Mouse (Mus musculus) myocyte (in vitro differentiated cells): ENCODE measurements around the gene Pnmt. TPM values are rescaled to one million over a fixed set of nuclear protein-coding genes. Genes with fewer than 3 reads are reported as not detected.

Experiments used
- H3K27me3 ChIP-seq: one replicate; pipeline ENCODE4 v1.6.1; 2011; ENCODE audit not compliant: control insufficient read depth, insufficient read depth, insufficient read length
- H3K36me3 ChIP-seq: one replicate; pipeline ENCODE4 v1.6.1; 2011; ENCODE audit not compliant: control insufficient read depth, insufficient read depth
- H3K4me2 ChIP-seq: one replicate; pipeline ENCODE4 v1.6.1; 2011; ENCODE audit warnings: low read depth, control low read depth
- H3K4me3 ChIP-seq: one replicate; pipeline ENCODE4 v1.5.1; 2011; ENCODE audit warnings: mild to moderate bottlenecking, control low read depth, moderate library complexity
- H3K79me2 ChIP-seq: one replicate; pipeline ENCODE4 v1.6.1; 2011; ENCODE audit not compliant: control insufficient read depth, insufficient read depth
- H3ac ChIP-seq: one replicate; pipeline ENCODE4 v1.6.1; 2011; ENCODE audit not compliant: control insufficient read depth, insufficient read length
- CEBPB ChIP-seq: IDR thresholded peaks from 2 replicates; pipeline ENCODE4 v1.6.1; 2011; ENCODE audit warnings: mild to moderate bottlenecking, moderate library complexity; ENCODE audit not compliant: poor library complexity, insufficient read depth, severe bottlenecking
- E2F4 ChIP-seq: IDR thresholded peaks from one replicate; pipeline ENCODE4 v1.6.1; 2011; ENCODE audit warnings: mild to moderate bottlenecking, control low read depth, moderate library complexity; ENCODE audit not compliant: insufficient read depth
- MAX ChIP-seq: IDR thresholded peaks from one replicate; pipeline ENCODE4 v1.6.1; 2011; ENCODE audit warnings: low read depth, mild to moderate bottlenecking, control low read depth
- MYOD1 ChIP-seq, 3 experiments: IDR thresholded peaks; one replicate each; pipeline ENCODE4 v1.6.1; 2011; ENCODE audit warnings: control low read depth in 2 of 3, low read depth in 2 of 3, mild to moderate bottlenecking in 2 of 3, moderate library complexity in 1 of 3; ENCODE audit not compliant: insufficient read length in 2 of 3, control insufficient read depth in 1 of 3
- MYOG ChIP-seq, 3 experiments: IDR thresholded peaks; one replicate each; pipeline ENCODE4 v1.6.1; 2011; ENCODE audit warnings: control low read depth in 2 of 3, low read depth in 2 of 3, mild to moderate bottlenecking in 2 of 3; ENCODE audit not compliant: insufficient read length in 2 of 3, control insufficient read depth in 1 of 3, insufficient read depth in 1 of 3
- POLR2A ChIP-seq: IDR thresholded peaks from one replicate; pipeline ENCODE4 v1.6.1; 2011; ENCODE audit warnings: low read depth, mild to moderate bottlenecking, control low read depth, moderate library complexity; ENCODE audit not compliant: insufficient read length
- POLR2AphosphoS2 ChIP-seq: IDR thresholded peaks from one replicate; pipeline ENCODE4 v1.6.1; 2011; ENCODE audit warnings: low read depth, control low read depth; ENCODE audit not compliant: insufficient read length
- REST ChIP-seq: IDR thresholded peaks from one replicate; pipeline ENCODE4 v1.6.1; 2011; ENCODE audit warnings: mild to moderate bottlenecking, control low read depth, moderate library complexity; ENCODE audit not compliant: insufficient read depth, insufficient read length
- SRF ChIP-seq: IDR thresholded peaks from one replicate; pipeline ENCODE4 v1.6.1; 2011; ENCODE audit warnings: low read depth; ENCODE audit not compliant: control insufficient read depth, insufficient read length
- TCF12 ChIP-seq: IDR thresholded peaks from one replicate; pipeline ENCODE4 v1.6.1; 2011; ENCODE audit warnings: mild to moderate bottlenecking, control low read depth; ENCODE audit not compliant: poor library complexity, insufficient read depth, severe bottlenecking
- TCF3 ChIP-seq: IDR thresholded peaks from one replicate; pipeline ENCODE4 v1.6.1; 2011; ENCODE audit warnings: low read depth, control low read depth; ENCODE audit not compliant: insufficient read length
- USF1 ChIP-seq: IDR thresholded peaks from one replicate; pipeline ENCODE4 v1.6.1; 2011; ENCODE audit warnings: low read depth, mild to moderate bottlenecking, control low read depth, moderate library complexity
- polyA plus RNA-seq: library from polyadenylated mRNA; unstranded; fragments of >200 nt; fragmentation: generic; extraction: Trizol; gene quantifications from one replicate; pipeline ENCODE4 v1.2.1, GENCODE M21; 2012; ENCODE audit warnings: missing spikeins

Pnmt gene
- polyA plus RNA-seq, 1 experiment = 2.2 TPM

DNA sequence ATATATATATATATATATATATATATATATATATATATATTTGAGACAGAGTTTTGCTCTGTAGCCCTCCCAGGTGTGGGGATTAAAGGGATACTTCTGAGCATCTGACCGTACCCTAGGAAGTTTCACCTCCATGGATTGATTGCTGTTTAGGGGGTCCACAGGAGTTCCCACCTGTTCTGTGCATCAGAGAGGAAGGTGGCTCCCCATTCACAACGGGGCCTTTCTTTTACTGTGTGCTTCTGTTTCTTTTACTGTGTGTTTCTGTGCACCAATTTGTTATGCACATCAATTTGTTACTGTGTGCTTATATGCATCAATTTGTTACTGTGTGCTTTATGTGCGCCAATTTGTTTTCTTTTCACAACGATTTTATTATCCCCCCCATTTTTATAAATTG is 45.1 kb upstream of the Pnmt start:
- H3ac ChIP-seq = no peak overlapping the region
- H3K79me2 ChIP-seq = no peaks in the 10 kb centered on the region
- no peak for TF ChIP-seq MYOG (IDR thresholded peaks at IDR 0.05; ENCODE audit: control insufficient read depth in 1 of 3, insufficient read depth in 1 of 3, insufficient read length in 2 of 3, low read depth in 2 of 3)
- no peak for TF ChIP-seq MAX
- no peak for TF ChIP-seq POLR2AphosphoS2
- TF ChIP-seq TCF3 = no peak
- no peak for TF ChIP-seq USF1
- no peak for TF ChIP-seq MYOD1 (IDR thresholded peaks at IDR 0.05; ENCODE audit: control insufficient read depth in 1 of 3, insufficient read length in 2 of 3, low read depth in 2 of 3)
- TF ChIP-seq POLR2A = no peak
- no peak for TF ChIP-seq CEBPB
- TF ChIP-seq REST = no peak
- TF ChIP-seq SRF = no peak
- no peak for TF ChIP-seq TCF12
- no peak for TF ChIP-seq E2F4
- peaks cover 35% of the 10 kb centered on the region for H3K27me3 ChIP-seq
- H3K4me3 ChIP-seq = no peak overlapping the region
- H3K4me2 ChIP-seq = no peak overlapping the region
- no peaks in the 10 kb centered on the region for H3K36me3 ChIP-seq

DNA sequence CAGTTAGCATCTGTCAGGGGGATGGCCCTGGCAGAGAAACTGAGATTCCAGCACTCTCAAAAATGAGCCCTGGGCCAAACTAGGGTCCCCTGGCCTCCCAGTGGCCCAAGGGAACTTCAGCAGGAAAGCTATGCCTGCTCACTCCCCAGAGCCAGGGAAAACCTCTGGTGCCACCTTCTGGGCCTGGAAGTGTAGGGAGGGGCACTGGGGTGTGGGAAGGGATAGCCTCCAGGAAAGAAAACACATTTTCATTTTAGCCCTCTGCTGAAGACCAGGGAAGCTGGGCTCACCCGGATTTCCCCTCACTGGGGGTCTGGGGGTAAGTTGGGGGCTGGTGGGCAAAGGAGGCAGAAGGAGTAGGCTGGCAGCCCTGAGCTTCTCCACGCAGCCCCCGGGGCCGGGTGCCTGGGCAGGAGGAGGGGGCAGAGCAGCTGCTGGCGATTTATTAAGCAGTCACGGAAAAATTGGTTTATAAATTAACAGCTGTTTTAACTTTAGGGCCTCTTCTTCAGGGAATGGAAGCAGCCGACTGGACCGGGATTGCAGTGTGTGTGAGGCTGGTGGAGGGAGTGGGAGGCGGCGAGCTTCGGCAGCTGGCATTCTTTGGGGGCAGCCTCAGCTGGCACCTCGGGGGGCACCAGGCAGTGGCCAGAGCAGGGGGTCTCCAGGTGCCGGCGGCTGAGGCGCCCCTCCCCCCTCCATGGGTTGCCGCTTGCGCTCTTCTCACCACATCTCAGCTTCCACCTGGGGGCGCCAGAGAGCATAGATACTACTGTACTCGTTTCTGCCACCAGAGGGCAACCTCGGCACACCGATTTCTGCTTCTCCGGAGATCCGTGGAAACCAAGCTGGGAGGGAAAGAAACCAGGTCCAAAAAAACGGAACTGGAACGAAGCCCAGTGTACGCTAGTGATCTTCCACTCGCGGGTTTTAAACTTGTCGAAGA is 44.0 kb upstream of the Pnmt start:
- Histone ChIP-seq H3K36me3 (no peaks in the 10 kb centered on the region), H3K27me3 (peaks cover 33% of the 10 kb centered on the region), H3K79me2 (no peaks in the 10 kb centered on the region), H3K4me2 (peak overlapping the region; percentile 70), H3K4me3 (no peak overlapping the region), H3ac (no peak overlapping the region)
- TF ChIP-seq TCF3 (no peak), CEBPB (no peak), MYOG (IDR thresholded peaks at IDR 0.05; ENCODE audit: control insufficient read depth in 1 of 3, insufficient read depth in 1 of 3, insufficient read length in 2 of 3, low read depth in 2 of 3) (no peak), E2F4 (no peak), SRF (no peak)

DNA sequence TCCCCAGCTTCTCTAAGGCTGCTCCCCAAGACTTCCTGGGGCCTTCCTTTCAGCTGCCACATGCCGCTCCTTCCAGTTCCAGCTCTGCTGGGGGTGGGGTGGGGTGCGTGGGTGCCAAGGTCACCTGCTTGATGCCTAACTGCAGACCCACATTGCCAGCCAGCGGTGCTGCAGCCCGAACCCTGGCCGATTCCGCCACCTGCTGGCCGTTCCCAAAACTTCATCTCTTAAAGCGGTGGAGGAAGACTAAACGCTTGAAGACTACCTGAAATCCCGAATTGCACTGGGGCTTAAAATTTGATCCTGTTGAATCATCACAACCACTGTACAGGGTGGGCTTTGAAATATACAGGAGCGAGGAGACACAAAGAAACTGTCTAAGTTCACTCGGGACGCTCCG is 41.0 kb upstream of the Pnmt start:
- Histone ChIP-seq H3K27me3 (peaks cover 43% of the 10 kb centered on the region), H3K36me3 (no peaks in the 10 kb centered on the region), H3ac (no peak overlapping the region), H3K4me2 (no peak overlapping the region), H3K4me3 (no peak overlapping the region), H3K79me2 (no peaks in the 10 kb centered on the region)
- no peak for TF ChIP-seq SRF
- peak in 1 of 3 experiments; percentile 41 for TF ChIP-seq MYOD1 (IDR thresholded peaks at IDR 0.05; ENCODE audit: control insufficient read depth in 1 of 3, insufficient read length in 2 of 3, low read depth in 2 of 3)

- Histone ChIP-seq H3ac (no peak overlapping the region), H3K79me2 (no peaks in the 10 kb centered on the region), H3K36me3 (no peaks in the 10 kb centered on the region), H3K4me2 (no peak overlapping the region), H3K4me3 (no peak overlapping the region), H3K27me3 (peaks cover 48% of the 10 kb centered on the region)
- no peak for TF ChIP-seq TCF12
- no peak for TF ChIP-seq MAX
- TF ChIP-seq CEBPB = no peak
- TF ChIP-seq REST = no peak
- no peak for TF ChIP-seq USF1
- TF ChIP-seq E2F4 = no peak
- TF ChIP-seq SRF = no peak
- no peak for TF ChIP-seq POLR2A
- TF ChIP-seq TCF3 = no peak
- no peak for TF ChIP-seq MYOG (IDR thresholded peaks at IDR 0.05; ENCODE audit: control insufficient read depth in 1 of 3, insufficient read depth in 1 of 3, insufficient read length in 2 of 3, low read depth in 2 of 3)
- no peak for TF ChIP-seq MYOD1 (IDR thresholded peaks at IDR 0.05; ENCODE audit: control insufficient read depth in 1 of 3, insufficient read length in 2 of 3, low read depth in 2 of 3)
- no peak for TF ChIP-seq POLR2AphosphoS2
Observed at GRCm38 (mm10) chr11:98346168-98346567, 40.1 kb upstream of the Pnmt start.
